16 mouse cellular contexts compared by ENCODE assay signal in the genomic region with DNA sequence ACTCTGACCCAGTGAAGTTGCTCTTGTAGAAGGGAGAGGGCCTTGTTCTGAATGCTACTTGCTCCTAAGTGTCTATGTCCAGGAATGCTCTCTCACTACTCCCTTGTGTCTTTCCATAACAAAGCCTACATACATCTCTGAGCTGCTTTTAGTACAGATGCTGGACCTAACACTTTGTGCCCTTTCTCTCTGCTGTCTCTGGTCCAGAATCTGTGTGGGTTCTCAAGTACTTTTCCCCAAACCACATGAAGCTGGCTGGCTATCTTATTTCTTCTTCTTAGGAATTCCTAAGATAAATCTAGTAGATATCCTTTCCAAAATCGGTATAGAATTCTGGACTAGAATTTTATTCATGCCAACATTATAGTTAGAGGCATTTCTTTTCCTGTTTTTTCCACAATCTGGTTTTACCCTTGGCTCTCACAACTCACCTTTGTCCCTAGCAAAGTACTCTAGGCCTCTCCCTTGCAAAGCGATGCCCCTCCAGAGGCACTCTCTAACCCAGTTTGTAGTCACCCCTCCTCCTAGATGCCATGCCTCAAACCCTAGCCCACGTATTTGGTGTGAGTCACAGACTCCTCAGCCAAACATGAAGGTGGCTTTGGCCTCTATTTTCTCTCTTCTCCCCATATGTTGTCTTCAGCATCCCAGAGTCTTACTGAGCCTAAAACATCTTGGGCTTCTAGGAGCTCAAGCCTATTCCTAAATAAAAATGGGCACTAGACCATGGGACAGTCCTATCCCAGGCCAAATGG. TPM values are rescaled to one million over a fixed set of nuclear protein-coding genes. Genes with fewer than 3 reads are reported as not detected.
"Had no signal": no experiment of that assay in that cellular context is flagged by ENCODE, and none has a peak within 500 bp of the region (broad histone marks: within the 10 kb centered on the region; RNA-seq: fewer than 3 reads in every experiment).

No protein-coding gene starts in this region.

- DNase-seq: kidney, adult 8-10 months; kidney, postnatal 25 days; layer of hippocampus, adult 9-11 months; layer of hippocampus, postnatal 36 days; lung, adult 18-20 months; right cerebral cortex, postnatal 14 days; thymus, postnatal 4 days had no signal

- H3K27ac ChIP-seq: limb, embryonic 13.5 days; liver, embryonic 14.5 days; midbrain, embryonic 13.5 days; neural tube, embryonic 15.5 days; stomach, postnatal 0 days had no signal

- H3K9me3 ChIP-seq: limb, embryonic 13.5 days; midbrain, embryonic 13.5 days; neural tube, embryonic 15.5 days had no signal

- H3K4me3 ChIP-seq: limb, embryonic 13.5 days; midbrain, embryonic 13.5 days; myocyte; neural tube, embryonic 15.5 days had no signal

- H3K9ac ChIP-seq: limb, embryonic 13.5 days; liver, embryonic 14.5 days; midbrain, embryonic 13.5 days; neural tube, embryonic 15.5 days had no signal

- ATAC-seq: midbrain, embryonic 13.5 days had no signal

- H3K27me3 ChIP-seq: limb, embryonic 13.5 days; midbrain, embryonic 13.5 days; neural tube, embryonic 15.5 days had no signal

- H3K4me2 ChIP-seq: limb, embryonic 13.5 days; midbrain, embryonic 13.5 days; neural tube, embryonic 15.5 days had no signal

RNA-seq across cellular contexts. Expression of gene Chrm4, which starts 23.7 kb away (rescaled TPM):
- total RNA-seq: liver, adult 2 months had no signal
- polyA plus RNA-seq: liver, adult 2 months had no signal

RNA-seq across cellular contexts. Expression of gene Mdk, which starts 28.7 kb away (rescaled TPM):
- total RNA-seq: liver, adult 2 months had no signal

RNA-seq across cellular contexts. Expression of gene Gm9821, which starts 42.2 kb away (rescaled TPM):
- total RNA-seq: layer of hippocampus, adult 18-20 months; layer of hippocampus, postnatal 36 days; left cerebral cortex, postnatal 10 days; liver, adult 2 months had no signal
- polyA plus RNA-seq: liver, adult 2 months had no signal
